Mouse (Mus musculus): Measurements from ENCODE around the gene Gosr2.

The Gosr2 gene

GRCm38 (mm10) chr11:103697565-103698176, at the start of gene Gosr2:
Gene Gosr2 (minus strand): TSS chr11:103697898.
- DNase-seq (ENCODE audit: low read depth, low spot score), result peak; percentile 96

DNA sequence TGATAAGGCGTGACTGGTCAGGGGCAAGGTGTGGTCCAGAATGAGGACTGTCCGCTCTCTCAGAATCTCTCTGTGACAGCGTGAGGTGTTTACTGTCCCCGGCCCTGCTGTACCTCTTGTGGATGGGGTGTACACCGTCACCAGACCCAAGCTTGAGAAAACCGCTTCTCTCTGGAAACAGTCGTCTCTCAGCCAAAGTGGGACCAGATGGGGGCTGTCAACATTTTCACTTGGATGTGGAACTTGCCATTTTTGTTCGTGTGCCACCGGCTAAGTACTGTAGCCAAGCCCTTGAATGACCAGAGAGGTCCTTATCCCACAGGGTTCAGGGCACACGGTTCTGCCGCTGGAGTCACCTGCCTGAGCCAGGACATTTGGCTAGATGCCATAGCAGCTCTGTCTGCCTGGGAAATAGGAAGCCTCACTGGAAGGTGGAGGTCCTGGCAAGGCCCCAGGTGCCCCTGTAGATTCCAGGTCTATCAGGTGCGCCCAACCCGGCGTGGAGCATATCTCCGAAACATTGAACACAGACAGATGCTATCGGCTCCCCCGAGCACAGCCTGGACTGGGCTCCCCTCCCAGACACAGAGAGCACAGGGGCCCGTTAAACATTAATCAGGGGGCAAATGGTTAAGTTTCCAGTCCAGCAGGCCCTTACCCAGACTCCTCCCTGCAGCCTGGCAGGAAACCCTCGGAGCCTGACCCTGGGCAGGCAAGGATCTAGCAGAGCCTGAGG, 37.5 kb upstream of the Gosr2 start:
- DNase-seq (ENCODE audit: low read depth, low spot score), result no peak

DNA sequence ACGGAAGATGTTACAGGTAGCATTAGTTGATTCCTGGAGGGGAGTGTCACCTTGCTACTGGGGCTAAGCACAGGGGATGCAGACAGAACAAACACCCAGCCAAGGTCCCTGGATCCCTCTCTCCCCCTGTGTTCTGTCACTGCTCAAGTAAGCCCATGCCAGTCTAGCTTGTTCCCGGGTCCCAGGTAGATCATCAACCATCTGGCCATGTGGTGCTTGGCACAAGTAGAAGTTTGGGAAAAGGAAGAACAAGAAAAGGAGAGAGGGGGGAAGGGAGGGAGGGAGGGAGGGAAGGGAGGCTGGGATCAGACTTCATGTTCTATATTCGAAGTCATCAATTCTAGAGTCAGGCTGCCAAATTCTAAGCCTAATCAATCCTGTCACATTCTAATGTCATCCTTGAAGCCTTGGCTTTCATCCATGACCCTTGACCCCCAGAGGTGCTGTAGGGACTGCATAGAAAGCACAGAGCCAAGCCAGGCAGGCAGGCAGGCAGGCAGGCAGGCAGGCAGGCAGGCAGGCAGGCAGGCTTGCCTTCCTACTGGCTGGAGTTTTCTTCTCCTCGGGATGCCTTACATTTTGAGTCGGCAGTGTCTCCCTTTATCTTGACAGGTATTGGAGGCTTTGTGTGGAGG, 36.8 kb upstream of the Gosr2 start:
- no peak for DNase-seq (ENCODE audit: low read depth, low spot score)

GRCm38 (mm10) chr11:103733961-103734360, 36.3 kb upstream of the Gosr2 start:
- DNase-seq (ENCODE audit: low read depth, low spot score), result no peak

DNA sequence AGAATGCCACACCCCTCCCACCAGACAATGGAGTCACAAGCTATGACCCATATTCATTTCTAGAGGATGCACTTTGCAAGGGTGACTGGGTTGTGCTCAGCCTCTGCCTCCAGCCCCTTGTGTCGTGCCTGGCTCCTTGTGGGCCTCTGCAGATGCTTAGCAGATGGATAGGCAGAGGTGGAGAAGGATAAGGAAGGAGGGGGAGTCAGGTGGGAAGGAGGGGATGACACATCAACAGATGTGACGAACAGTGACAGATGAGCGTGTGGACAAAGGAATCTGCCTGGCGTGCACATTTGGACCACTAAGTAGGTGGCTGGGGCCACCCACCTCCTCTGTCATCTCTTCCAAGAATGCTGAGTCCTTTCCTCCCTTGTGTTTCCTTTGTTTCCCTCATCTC, 35.4 kb upstream of the Gosr2 start:
- DNase-seq (ENCODE audit: low read depth, low spot score), result no peak

DNA sequence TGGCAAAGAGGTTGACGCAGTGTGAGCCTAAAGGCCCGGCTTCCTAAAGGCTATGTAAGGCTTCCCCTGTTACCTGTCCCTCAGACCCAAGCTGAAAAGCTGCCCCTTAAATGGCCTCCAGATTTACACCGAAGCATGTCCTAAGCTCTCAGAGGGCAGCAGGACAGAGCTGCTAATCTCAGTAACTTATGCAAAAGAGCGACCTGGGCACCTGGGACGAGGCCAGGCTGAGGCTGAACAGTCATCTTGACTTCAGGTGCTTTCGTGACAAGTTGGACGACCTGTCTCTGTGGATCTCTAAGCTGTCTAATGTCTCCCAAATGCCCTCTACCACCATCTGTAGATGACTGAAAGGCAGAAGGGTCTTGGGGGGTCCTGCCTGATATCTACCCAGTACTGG, 34.6 kb upstream of the Gosr2 start:
- no peak for DNase-seq (ENCODE audit: low read depth, low spot score)

GRCm38 (mm10) chr11:103731594-103731993, 33.9 kb upstream of the Gosr2 start:
- DNase-seq (ENCODE audit: low read depth, low spot score), result no peak

GRCm38 (mm10) chr11:103729282-103729985, 31.7 kb upstream of the Gosr2 start:
- DNase-seq (ENCODE audit: low read depth, low spot score), result no peak

- no peak for DNase-seq (ENCODE audit: low read depth, low spot score)
These were observed 26.7 kb upstream of the Gosr2 start for GRCm38 (mm10) chr11:103724331-103724771.

DNA sequence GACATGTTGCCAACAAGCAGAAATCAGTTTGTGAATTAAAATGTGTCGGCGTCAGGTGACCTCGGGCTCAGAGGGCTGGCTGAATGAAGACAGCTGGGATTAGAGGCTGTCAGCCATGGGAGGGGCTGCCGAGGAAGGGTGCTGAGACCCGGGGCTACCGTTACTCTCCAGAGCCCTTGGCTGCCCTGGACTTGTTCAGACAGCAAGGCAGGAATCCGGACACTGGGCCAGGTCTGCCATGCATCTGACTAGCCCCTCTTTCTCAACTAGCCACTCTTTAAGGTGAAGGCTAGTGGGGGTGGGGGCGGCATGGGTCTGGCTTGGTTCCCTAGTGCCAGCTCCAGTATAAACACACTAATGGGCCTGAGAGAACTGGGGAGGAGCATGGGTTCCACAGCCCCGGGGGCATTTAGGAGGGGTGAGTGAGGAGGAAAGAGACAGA, 24.4 kb upstream of the Gosr2 start:
- DNase-seq (ENCODE audit: low read depth, low spot score), result peak; percentile 17

GRCm38 (mm10) chr11:103721468-103722039, 23.9 kb upstream of the Gosr2 start:
- DNase-seq (ENCODE audit: low read depth, low spot score), result peak; percentile 86

DNA sequence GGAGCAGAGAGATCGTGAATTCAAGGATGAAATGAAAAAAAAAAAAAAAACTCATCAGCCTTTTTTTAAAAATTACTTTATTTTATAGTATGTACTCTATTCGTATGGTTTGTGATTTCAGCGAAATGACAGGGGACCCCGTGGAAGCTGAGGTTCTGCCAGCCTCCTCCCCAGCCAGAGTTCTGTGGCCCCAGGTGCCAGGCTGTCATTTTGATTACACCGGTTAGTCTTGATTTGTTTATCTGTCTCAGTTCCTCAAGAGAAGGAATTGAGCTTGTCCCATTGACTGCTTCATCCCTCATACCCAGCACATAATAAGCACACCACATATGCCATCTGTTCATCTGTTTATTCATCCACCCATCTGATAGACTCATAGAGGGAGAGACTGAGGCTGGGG, 21.7 kb upstream of the Gosr2 start:
- no peak for DNase-seq (ENCODE audit: low read depth, low spot score)

- DNase-seq (ENCODE audit: low read depth, low spot score), result no peak
These were observed 19.3 kb upstream of the Gosr2 start for GRCm38 (mm10) chr11:103716971-103717370.

DNA sequence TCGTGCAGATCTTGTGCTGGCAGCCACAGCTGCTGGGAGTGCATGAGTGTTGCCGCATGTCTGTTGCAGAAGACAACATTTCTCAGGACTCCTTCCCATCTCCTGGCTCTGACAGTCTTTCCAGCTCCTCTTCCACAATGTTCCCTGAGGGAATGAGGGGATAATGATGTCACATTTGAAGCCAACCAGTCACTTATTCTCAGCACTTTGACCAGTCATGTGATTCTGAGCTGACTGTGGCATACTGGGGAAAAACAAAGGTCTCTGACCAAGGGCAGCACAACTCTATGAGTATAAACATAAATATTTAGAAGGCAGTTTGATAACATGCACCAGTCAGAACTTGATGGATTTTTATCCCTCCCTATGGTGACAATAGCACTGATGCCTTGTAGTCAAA, 16.4 kb upstream of the Gosr2 start:
- DNase-seq (ENCODE audit: low read depth, low spot score), result no peak

- no peak for DNase-seq (ENCODE audit: low read depth, low spot score)
These were observed 14.3 kb upstream of the Gosr2 start for GRCm38 (mm10) chr11:103711851-103712587.

DNA sequence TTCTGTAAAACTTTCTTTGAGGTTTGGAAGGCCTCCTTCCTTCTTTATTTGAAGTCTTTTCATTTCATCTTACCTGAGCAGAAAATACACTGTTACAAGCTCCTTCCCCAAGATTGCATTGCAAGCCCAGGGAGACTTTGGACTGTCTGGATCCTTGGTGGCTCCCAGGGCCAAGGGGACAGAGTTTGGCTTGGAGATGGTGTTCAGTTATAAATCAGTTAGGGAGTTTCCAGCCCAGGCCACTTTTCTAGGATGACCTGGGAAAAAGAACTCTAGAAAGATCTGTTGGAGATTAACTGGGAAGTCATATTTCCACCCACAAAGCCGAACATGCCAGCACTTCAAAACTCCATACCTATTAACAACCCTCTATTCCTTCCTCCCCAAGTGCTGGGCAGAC, 12.3 kb upstream of the Gosr2 start:
- DNase-seq (ENCODE audit: low read depth, low spot score), result no peak

DNA sequence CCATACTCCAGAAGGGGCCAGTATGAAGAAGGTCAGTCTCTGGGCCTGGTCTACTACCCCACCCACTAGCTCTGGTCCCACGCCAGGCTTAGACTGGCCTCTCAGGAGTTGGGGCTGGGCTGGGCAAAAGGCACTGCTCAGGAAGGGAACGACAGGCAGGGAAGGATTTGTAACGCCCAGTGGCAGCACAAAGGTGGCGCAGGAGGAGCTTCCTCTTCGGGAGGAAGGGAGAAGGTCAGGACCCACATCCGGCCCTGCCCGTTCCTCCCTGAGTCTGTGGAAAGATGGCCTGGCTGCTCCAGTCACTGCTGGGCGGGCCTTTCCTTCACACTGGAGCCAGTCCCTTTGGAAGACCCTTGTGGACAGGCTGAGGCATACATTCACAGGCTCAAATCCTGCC, 9.3 kb upstream of the Gosr2 start:
- peak; percentile 48 for DNase-seq (ENCODE audit: low read depth, low spot score)

GRCm38 (mm10) chr11:103698226-103698625, 528 bp upstream of the Gosr2 start:
- peak; percentile 17 for DNase-seq (ENCODE audit: low read depth, low spot score)

DNA sequence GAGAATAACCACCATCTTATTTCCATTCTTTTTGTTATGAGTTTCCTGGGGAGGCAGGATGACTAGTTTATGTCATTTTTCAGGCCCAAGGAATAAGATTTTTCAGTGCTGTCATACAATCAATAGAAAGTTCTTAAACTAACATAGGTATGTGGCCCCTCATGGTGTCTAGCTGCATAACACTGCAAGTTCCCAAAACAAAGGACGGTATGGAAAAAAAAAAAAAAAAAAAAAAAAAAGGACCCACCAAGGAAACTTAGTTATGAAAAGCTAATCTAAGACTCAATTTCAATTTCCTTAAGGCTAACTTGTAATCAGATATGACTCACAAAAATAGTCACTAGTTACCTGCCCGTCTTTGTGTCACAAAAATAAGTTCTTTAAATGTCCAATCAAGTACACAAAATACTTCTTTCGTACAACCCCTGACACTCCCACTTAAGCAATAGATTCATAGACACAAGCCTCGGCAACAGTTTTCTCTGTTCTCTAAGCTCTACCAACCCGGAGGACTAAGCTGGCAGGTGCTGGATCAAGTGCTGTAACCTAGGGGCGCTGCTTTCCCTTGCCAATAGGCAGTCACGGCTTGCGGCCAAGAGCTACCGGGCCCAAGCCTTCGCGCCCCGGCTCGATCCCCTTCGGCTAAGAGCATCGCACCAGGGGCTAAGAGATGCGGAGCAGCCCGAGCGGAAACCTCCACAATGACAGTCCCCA, 690 bp downstream of the Gosr2 start:
- DNase-seq (ENCODE audit: low read depth, low spot score), result no peak

DNA sequence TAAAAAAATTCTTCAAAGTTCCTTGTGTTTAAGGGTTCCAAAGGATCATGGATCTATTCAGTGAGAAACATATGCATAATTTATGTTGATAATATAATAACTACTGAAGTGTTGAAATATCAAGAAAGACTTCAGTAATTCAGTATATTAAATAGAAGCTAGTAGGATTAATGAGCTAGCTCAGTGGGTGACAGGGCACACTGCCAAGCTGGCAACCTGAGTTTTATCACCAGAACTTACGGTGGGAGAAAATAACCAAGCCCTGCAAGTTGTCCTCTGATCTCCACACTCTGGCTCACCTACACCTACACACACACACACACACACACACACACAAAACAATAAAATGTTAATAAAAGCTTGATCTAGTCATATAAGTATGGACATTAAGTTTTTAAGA, 4.5 kb downstream of the Gosr2 start:
- DNase-seq (ENCODE audit: low read depth, low spot score), result no peak

DNA sequence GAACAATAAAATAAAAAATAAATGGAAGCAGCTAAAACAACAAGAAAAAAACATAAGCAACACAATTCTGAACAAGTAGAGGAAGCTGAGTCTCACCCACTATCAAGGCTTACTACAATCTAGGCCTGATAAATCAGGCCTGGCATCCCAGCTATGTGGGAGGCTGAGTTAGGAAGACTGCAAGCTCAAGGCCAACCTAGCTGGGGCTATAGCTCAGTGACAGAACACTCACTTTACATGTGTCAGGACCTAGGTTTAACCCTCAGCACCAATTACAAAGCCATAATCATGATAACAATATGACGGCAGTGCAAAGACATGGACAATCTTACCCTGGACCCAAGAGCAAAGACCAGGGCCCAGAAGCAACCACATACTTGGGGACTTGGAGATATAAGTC, 6.7 kb downstream of the Gosr2 start:
- DNase-seq (ENCODE audit: low read depth, low spot score), result no peak

Data from ZHBTc4 (cell line).